Comparison of ENCODE assay signal across 15 mouse cellular contexts in the genomic region with DNA sequence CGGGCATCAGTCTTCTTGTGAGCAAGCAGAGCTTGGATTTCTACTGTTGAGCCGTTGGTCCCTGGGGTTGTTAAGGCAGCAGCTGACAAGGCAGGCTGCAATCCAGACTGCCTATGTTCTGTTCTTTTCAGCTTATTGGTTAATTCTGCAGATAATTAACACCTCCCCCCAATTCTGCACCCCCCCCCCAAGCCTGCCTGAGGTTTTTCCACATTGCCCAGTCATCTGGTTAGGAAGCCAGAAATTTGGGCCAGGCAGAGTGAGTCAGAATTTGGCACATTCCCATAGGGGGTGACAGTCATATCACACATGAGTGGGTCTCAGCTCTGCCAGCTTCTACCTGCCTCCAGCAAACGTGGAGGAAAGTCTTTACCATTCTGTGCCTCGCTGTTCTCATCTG. TPM values are rescaled to one million over a fixed set of nuclear protein-coding genes. Genes with fewer than 3 reads are reported as not detected.
DNase-seq lines count a peak whose midpoint lies in the region; ATAC-seq lines count a peak whose summit lies in the region.
"Had no signal": no experiment of that assay in that cellular context is flagged by ENCODE, and none has a peak within 500 bp of the region (broad histone marks: within the 10 kb centered on the region; RNA-seq: fewer than 3 reads in every experiment).

No protein-coding gene starts in this region.

- peak; percentile 34 for ATAC-seq in limb, embryonic 13.5 days (ENCODE audit: low FRiP score, low read depth)

- 0 out of 2 replicates have a peak, but pooled peaks cover 3% of the 10 kb centered on the region for H3K27me3 ChIP-seq in limb, embryonic 13.5 days
- no peaks in the 10 kb centered on the region for H3K27me3 ChIP-seq in limb, embryonic 10.5 days (ENCODE audit: low read depth, poor library complexity, severe bottlenecking)
- H3K27me3 ChIP-seq: limb, embryonic 15.5 days had no signal

- WGBS in limb, embryonic 13.5 days, result 43% methylated on average over 4 of the region's 4 CpGs
- WGBS in limb, embryonic 10.5 days, result 66% methylated on average over 4 of the region's 4 CpGs

- no peak overlapping the region for H3K4me3 ChIP-seq in limb, embryonic 13.5 days
- no peak overlapping the region for H3K4me3 ChIP-seq in limb, embryonic 10.5 days
- H3K4me3 ChIP-seq: erythroblast, embryonic 14.5 days; limb, embryonic 15.5 days had no signal

- H3K9ac ChIP-seq in limb, embryonic 13.5 days, result no peak overlapping the region
- H3K9ac ChIP-seq: limb, embryonic 15.5 days had no signal

- peak; percentile 37 to 45 for DNase-seq in adrenal gland, postnatal 36 days
- DNase-seq in adrenal gland, adult 8-10 months, result no peak
- no peak for DNase-seq in limb, embryonic 10.5 days (ENCODE audit: low spot score)
- DNase-seq in cerebellum, adult 9-11 months, result peak; percentile 65
- DNase-seq in layer of hippocampus, adult 9-11 months, result peak; percentile 52
- no peak for DNase-seq in embryo, embryonic 9.5 days (ENCODE audit: extremely low spot score)
- no peak for DNase-seq in embryo, embryonic 10.5 days (ENCODE audit: low spot score)
- DNase-seq: heart, postnatal 36 days; kidney, postnatal 10 days had no signal

- H3K9me3 ChIP-seq in limb, embryonic 13.5 days, result no peaks in the 10 kb centered on the region
- H3K9me3 ChIP-seq in limb, embryonic 10.5 days (replicated peaks), result no peaks in the 10 kb centered on the region
- H3K9me3 ChIP-seq: limb, embryonic 15.5 days had no signal

- H3K36me3 ChIP-seq in limb, embryonic 13.5 days, result no peaks in the 10 kb centered on the region
- H3K36me3 ChIP-seq in limb, embryonic 10.5 days, result no peaks in the 10 kb centered on the region
- H3K36me3 ChIP-seq: limb, embryonic 15.5 days had no signal

- H3K27ac ChIP-seq in limb, embryonic 13.5 days, result no peak overlapping the region
- H3K27ac ChIP-seq in limb, embryonic 10.5 days, result no peak overlapping the region
- H3K27ac ChIP-seq: limb, embryonic 15.5 days; macrophage had no signal

- peaks cover 13% of the 10 kb centered on the region; the same call in 1 of the 2 replicates for H3K4me1 ChIP-seq in limb, embryonic 13.5 days
- peaks cover 9% of the 10 kb centered on the region; the same call in 1 of the 2 replicates for H3K4me1 ChIP-seq in limb, embryonic 10.5 days

- H3K4me2 ChIP-seq in limb, embryonic 13.5 days (replicated peaks), result no peak overlapping the region
- H3K4me2 ChIP-seq: limb, embryonic 15.5 days had no signal

RNA-seq across cellular contexts. Expression of a gene that starts 23.3 kb away (rescaled TPM):
- 10 to 100 TPM in 1 of 2 experiments, 1 to 10 TPM in 1; 1.5 to 15.6 TPM for total RNA-seq in adrenal gland, postnatal 36 days (2021)
- 100 to 1,000 TPM in 1 of 4 experiments, 10 to 100 TPM in 1, 1 to 10 TPM in 2; 2.5 to 252 (median 51.1) TPM for total RNA-seq in adrenal gland, adult 8-10 months (2022)
- not detected in 2 replicates for polyA plus RNA-seq in limb, embryonic 13.5 days (2015; fragmentation: Nextera tagmentation; extraction: Ambion mirVana)
- not detected in 2 replicates for polyA plus RNA-seq in limb, embryonic 10.5 days (2016; fragmentation: Nextera tagmentation; extraction: Ambion mirVana)
- total RNA-seq: granulocyte monocyte progenitor cell, adult 5-6 weeks had no signal
- polyA plus RNA-seq: erythroblast, embryonic 14.5 days; limb, embryonic 15.5 days; macrophage; stomach, embryonic 16.5 days had no signal

Comparison
In these comparisons a context has a peak if more than half of its experiments do, and no peak if none do; other contexts are left out.
1. DNase-seq: peak in adrenal gland, postnatal 36 days (2 of 2), cerebellum, adult 9-11 months (single experiment) and layer of hippocampus, adult 9-11 months (single experiment); none in adrenal gland, adult 8-10 months (single experiment), limb, embryonic 10.5 days (single experiment), embryo, embryonic 9.5 days (single experiment) and embryo, embryonic 10.5 days (single experiment).